Mouse (Mus musculus) stomach, embryonic 14.5 days (tissue): ENCODE measurements around the gene Mycbp2. TPM values are rescaled to one million over a fixed set of nuclear protein-coding genes. Genes with fewer than 3 reads are reported as not detected.
A peak's percentile ranks its signal among the peaks of the same experiment; 100 is the strongest.

Experiments used
- ATAC-seq: fragments of 200-750 bp; cut with Nextera tagmentation; 2 replicates; pipeline ENCODE4 v1.8.0; 2017; ENCODE audit warnings: low read depth, moderate TSS enrichment; ENCODE audit not compliant: insufficient number of reproducible peaks, insufficient read depth, low FRiP score
- H3K27ac ChIP-seq: fragments of 300-500 bp; sonication (generic); 2 replicates; pipeline ENCODE4 v1.5.1; 2014; ENCODE audit warnings: mild to moderate bottlenecking, low read length, moderate library complexity, mixed read lengths
- H3K27me3 ChIP-seq: fragments of 300-500 bp; sonication (generic); 2 replicates; pipeline ENCODE4 v1.6.1; 2014; ENCODE audit warnings: low read length, control low read depth, mixed read lengths; ENCODE audit not compliant: control insufficient read depth, insufficient read depth
- H3K36me3 ChIP-seq: fragments of 300-500 bp; sonication (generic); 2 replicates; pipeline ENCODE4 v1.6.1; 2014; ENCODE audit warnings: mild to moderate bottlenecking, control low read depth, low read length, moderate library complexity, mixed read lengths; ENCODE audit not compliant: control insufficient read depth, insufficient read depth
- H3K4me1 ChIP-seq: fragments of 300-500 bp; sonication (generic); 2 replicates; pipeline ENCODE4 v1.6.1; 2014; ENCODE audit warnings: low read length, control low read depth, mixed read lengths; ENCODE audit not compliant: control insufficient read depth, insufficient read depth
- H3K4me2 ChIP-seq: fragments of 300-500 bp; sonication (generic); replicated peaks from 2 replicates; pipeline ENCODE4 v1.6.1; 2014; ENCODE audit warnings: low read depth, low read length, control low read depth
- H3K4me3 ChIP-seq: fragments of 300-500 bp; sonication (generic); 2 replicates; pipeline ENCODE4 v1.5.1; 2014; ENCODE audit warnings: low read depth, low read length, control low read depth
- H3K9ac ChIP-seq: fragments of 300-500 bp; sonication (generic); replicated peaks from 2 replicates; pipeline ENCODE4 v1.6.1; 2014; ENCODE audit warnings: low read depth, mild to moderate bottlenecking, control low read depth, low read length, moderate library complexity, mixed read lengths
- H3K9me3 ChIP-seq: fragments of 300-500 bp; sonication (generic); 2 replicates; pipeline ENCODE4 v1.6.1; 2016; ENCODE audit warnings: low read depth, low read length, control low read depth; ENCODE audit not compliant: control insufficient read depth
- WGBS: fragments of 180-500 bp; shearing (Covaris S2); extraction: QIAGEN DNeasy Blood & Tissue Kit; methylation state at CpG from one replicate; pipeline ENCODE4 v1.1.7; 2014; 5-methylcytosine and 5-hydroxymethylcytosine counted together
- polyA plus RNA-seq: library from polyadenylated mRNA; unstranded; fragments of >200 nt; fragmentation: Nextera tagmentation; extraction: Ambion mirVana; gene quantifications from 2 replicates; pipeline ENCODE4 v1.2.1, GENCODE M21; 2014

The Mycbp2 gene
- polyA plus RNA-seq, 1 experiment from 2014 or later = 37.8 TPM

- ATAC-seq = no peak
- WGBS = 50% methylated on average over 5 of the region's 5 CpGs
- Histone ChIP-seq H3K4me1 (no peaks in the 10 kb centered on the region), H3K27ac (no peak overlapping the region), H3K9me3 (no peaks in the 10 kb centered on the region), H3K4me2 (no peak overlapping the region), H3K9ac (no peak overlapping the region), H3K4me3 (no peak overlapping the region), H3K36me3 (peaks cover 10% of the 10 kb centered on the region; the same call in 1 of the 2 replicates), H3K27me3 (no peaks in the 10 kb centered on the region)
Observed at GRCm38 (mm10) chr14:103162923-103163322, 183.7 kb downstream of the Mycbp2 start.

GRCm38 (mm10) chr14:103155685-103156084 lies 190.9 kb downstream of the Mycbp2 start:
- WGBS = 85% methylated on average over 7 of the region's 7 CpGs
- H3K36me3 ChIP-seq = peaks cover 27% of the 10 kb centered on the region
- ATAC-seq = no peak

GRCm38 (mm10) chr14:103150139-103150538 lies 196.5 kb downstream of the Mycbp2 start:
- Histone ChIP-seq H3K27me3 (no peaks in the 10 kb centered on the region), H3K27ac (no peak overlapping the region), H3K4me1 (no peaks in the 10 kb centered on the region), H3K9me3 (no peaks in the 10 kb centered on the region), H3K9ac (no peak overlapping the region), H3K4me2 (no peak overlapping the region), H3K4me3 (no peak overlapping the region), H3K36me3 (peaks cover 34% of the 10 kb centered on the region)
- no peak for ATAC-seq
- WGBS = 92% methylated on average over 5 of the region's 5 CpGs

More at GRCm38 (mm10) chr14:103155685-103156084, 190.9 kb downstream of the Mycbp2 start:
- Histone ChIP-seq H3K27ac (no peak overlapping the region), H3K4me1 (no peaks in the 10 kb centered on the region), H3K4me3 (no peak overlapping the region), H3K27me3 (no peaks in the 10 kb centered on the region), H3K9me3 (no peaks in the 10 kb centered on the region), H3K4me2 (no peak overlapping the region), H3K9ac (no peak overlapping the region)

- Histone ChIP-seq H3K27ac (no peak overlapping the region), H3K9me3 (no peaks in the 10 kb centered on the region), H3K36me3 (peaks cover 40% of the 10 kb centered on the region), H3K9ac (no peak overlapping the region), H3K4me1 (no peaks in the 10 kb centered on the region), H3K4me2 (no peak overlapping the region), H3K27me3 (no peaks in the 10 kb centered on the region), H3K4me3 (no peak overlapping the region)
- WGBS = 79% methylated on average over 2 of the region's 2 CpGs
- peak; percentile 37; the same call in 1 of the 2 replicates for ATAC-seq
Observed at GRCm38 (mm10) chr14:103131991-103132390, 214.6 kb downstream of the Mycbp2 start.

GRCm38 (mm10) chr14:103125756-103126155 lies 220.9 kb downstream of the Mycbp2 start:
- H3K9me3 ChIP-seq = no peaks in the 10 kb centered on the region
- H3K36me3 ChIP-seq = peaks cover 50% of the 10 kb centered on the region
- WGBS = 77% methylated on average over 6 of the region's 6 CpGs
- H3K9ac ChIP-seq = no peak overlapping the region
- no peak overlapping the region for H3K27ac ChIP-seq
- H3K4me3 ChIP-seq = no peak overlapping the region
- H3K4me1 ChIP-seq = no peaks in the 10 kb centered on the region
- ATAC-seq = no peak
- no peak overlapping the region for H3K4me2 ChIP-seq
- H3K27me3 ChIP-seq = no peaks in the 10 kb centered on the region

GRCm38 (mm10) chr14:103114994-103115670 lies 231.5 kb downstream of the Mycbp2 start:
- ATAC-seq = no peak; the same call in 1 of the 2 replicates
- 95% methylated on average over 3 of the region's 3 CpGs for WGBS

GRCm38 (mm10) chr14:103112606-103113363 lies 233.8 kb downstream of the Mycbp2 start:
- WGBS = 90% methylated on average over 3 of the region's 3 CpGs
- H3K4me2 ChIP-seq = no peak overlapping the region
- no peak overlapping the region for H3K9ac ChIP-seq
- H3K4me3 ChIP-seq = no peak overlapping the region
- H3K27ac ChIP-seq = no peak overlapping the region
- no peaks in the 10 kb centered on the region for H3K9me3 ChIP-seq
- no peaks in the 10 kb centered on the region for H3K27me3 ChIP-seq
- no peak for ATAC-seq
- no peaks in the 10 kb centered on the region for H3K4me1 ChIP-seq
- peaks cover 25% of the 10 kb centered on the region for H3K36me3 ChIP-seq

More at GRCm38 (mm10) chr14:103114994-103115670, 231.5 kb downstream of the Mycbp2 start:
- Histone ChIP-seq H3K9me3 (no peaks in the 10 kb centered on the region), H3K4me2 (no peak overlapping the region), H3K27ac (no peak overlapping the region), H3K4me3 (no peak overlapping the region), H3K27me3 (no peaks in the 10 kb centered on the region), H3K9ac (no peak overlapping the region), H3K4me1 (no peaks in the 10 kb centered on the region), H3K36me3 (peaks cover 36% of the 10 kb centered on the region)

- Histone ChIP-seq H3K36me3 (peaks cover 10% of the 10 kb centered on the region), H3K4me3 (no peak overlapping the region), H3K9ac (no peak overlapping the region), H3K27me3 (no peaks in the 10 kb centered on the region), H3K9me3 (no peaks in the 10 kb centered on the region), H3K27ac (no peak overlapping the region), H3K4me1 (no peaks in the 10 kb centered on the region), H3K4me2 (no peak overlapping the region)
- no peak for ATAC-seq
- WGBS = 80% methylated on average over 4 of the region's 4 CpGs
Observed at GRCm38 (mm10) chr14:103109971-103110370, 236.6 kb downstream of the Mycbp2 start.
